Mouse (Mus musculus) left cerebral cortex, postnatal 25 days (tissue): Measurements from ENCODE around the gene Tln2. TPM values are rescaled to one million over a fixed set of nuclear protein-coding genes. Genes with fewer than 3 reads are reported as not detected.

ENCODE experiments used
- DNase-seq, 2 experiments: peaks; one replicate each; pipeline ENCODE4 v3.0.0; 2022; ENCODE audit warnings: low spot score in 2 of 2, mixed read lengths in 1 of 2
- intact Hi-C: fragments of 180-260 bp; cut with DNase I; formaldehyde crosslinking; loops from one replicate; pipeline ENCODE4 v1.15.1; 2025
- total RNA-seq, 2 experiments: library from RNA; stranded (reverse); gene quantifications; 2 replicates each; pipeline ENCODE4 v1.2.3; 2021

Gene Tln2
- total RNA-seq = 100 to 1,000 TPM; 105 to 106 TPM

DNA sequence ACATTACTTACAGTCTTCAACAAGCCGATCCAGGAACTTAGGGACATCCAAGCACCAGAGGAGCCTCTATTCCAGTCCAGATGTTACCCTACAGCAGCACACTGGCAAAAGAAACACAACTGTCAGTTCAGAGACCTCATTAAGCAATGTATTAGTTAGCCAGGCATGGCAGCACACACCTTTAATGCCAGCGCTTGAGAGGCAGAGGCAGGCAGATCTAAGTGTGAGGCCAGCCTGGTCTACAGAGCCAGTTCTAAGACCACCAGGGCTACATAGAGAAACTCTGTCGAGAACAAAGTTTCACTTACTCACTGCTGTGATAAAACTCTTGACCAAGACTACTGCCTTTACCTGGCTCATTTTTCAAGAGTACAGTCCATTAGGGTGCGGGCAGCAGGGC is at the start of gene Tln2:
Gene Tln2 (minus strand): TSS at position 101 of the 400 bp plus-strand sequence.
- intact Hi-C loops = no loop called here
- DNase-seq = no peak

DNA sequence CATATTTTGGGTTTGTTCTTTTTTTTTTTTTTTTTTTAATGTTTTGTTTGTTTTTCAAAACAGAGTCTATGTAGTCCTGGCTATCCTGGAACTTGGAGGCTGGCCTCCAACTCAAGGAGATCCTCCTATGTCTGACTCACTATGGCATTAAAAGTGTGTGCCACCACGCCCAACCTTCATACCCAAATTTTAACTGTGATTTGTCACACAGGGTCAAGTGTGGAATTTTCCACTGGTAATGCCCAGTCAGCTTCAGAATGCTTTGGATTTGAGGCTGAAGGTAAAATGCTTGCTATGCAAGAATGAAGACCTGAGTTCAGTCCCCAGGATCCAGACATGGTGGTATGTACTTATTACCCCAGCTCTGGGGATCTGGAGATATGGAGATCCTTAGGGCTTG is 49.7 kb upstream of the Tln2 start:
- intact Hi-C loops = no loop called here

DNA sequence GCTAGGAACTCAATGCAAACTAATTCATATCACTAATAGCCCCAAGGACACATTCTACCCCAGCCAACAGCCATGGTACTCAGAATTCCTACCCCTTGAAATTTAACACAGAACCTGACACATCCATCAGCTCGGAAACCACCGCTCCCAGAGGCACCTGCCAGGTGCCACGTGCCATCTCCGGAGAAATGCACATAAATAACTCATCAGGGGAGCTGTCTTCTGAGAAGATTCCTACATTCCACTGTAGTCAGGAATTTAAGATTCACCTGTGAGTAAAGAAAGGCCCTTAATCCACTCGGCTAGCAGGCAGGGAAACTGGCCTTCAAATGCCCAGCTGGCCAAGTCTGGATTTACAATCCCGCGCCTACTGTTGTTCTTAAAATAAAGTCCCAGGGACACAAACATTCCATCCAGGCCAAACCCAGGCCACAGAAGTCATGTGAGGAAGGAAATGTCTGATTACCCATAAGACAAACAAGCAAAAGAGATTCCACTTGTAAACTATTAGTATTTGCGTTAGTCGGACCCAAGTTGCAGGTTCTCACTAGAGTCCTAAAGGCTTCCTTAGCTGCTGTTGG is 48.4 kb upstream of the Tln2 start:
- intact Hi-C loops = no loop called here
- DNase-seq = no peak

More for the DNA sequence above, 49.7 kb upstream of the Tln2 start:
- DNase-seq = no peak

DNA sequence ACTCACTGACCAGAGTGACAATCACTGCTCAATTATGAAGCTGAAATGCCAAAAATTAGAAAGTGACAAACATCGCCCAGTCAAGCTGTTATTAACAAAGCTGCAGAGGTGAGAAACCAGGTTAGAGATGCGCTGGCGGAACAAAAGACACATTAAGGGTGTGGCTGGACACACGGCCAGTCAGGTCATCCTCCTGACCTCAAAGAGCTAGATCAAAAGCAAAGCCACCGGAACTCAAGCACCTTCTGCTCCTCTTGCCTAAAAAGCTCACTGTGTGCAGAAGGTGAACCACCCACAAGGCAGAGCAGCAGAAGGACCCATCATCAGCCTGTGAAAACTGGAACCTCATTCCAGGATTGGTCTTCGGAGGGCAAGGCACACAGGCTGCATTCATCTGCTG is 47.8 kb upstream of the Tln2 start:
- intact Hi-C loops = no loop called here
- no peak for DNase-seq

DNA sequence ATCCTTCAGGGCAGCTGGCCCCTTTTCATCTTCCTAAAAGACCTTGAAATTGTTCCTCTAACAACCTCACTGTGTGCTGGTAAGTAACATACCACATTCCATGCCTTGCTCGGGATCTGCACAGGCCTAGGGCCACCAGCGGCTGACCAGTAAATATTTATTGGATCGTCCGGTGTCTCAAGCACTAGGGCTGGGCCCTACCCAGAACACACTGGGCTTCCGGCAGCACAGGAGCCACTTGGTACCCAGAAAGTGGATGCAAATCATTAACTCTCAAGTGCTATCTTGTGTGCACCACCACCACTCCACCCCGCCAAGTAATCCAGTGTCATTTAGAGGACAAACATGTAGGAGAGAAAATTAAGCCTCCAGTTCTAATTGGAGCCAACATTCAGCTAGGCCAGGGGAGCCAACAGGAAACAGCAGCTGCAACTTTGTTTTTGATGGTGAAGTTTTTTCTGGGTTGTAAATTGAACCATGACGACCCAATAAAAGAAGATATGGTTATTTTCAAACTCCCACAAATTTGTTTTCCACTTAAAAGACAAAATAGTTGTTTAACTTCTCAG is 46.4 kb upstream of the Tln2 start:
- intact Hi-C loops = no loop called here
- DNase-seq = no peak

DNA sequence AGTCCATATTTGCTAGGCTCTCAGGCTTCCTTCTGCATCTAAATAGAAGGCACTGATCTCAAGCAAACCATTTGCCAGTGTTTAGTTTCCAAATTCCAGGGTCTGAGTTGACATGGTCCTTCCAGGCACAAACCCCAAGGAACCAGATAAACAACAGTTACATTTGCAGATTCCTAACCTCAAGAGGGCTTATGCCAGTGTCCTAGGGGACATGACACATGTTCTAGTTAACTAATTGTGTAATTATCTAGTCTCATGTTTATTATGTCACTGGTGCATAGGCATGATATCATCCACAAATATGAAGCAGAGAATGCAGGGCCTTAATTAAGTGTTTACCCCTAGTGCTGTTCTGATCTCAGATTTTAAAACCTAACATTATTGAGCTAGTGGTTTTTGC is 45.4 kb upstream of the Tln2 start:
- no peak for DNase-seq
- intact Hi-C loops = no loop called here

DNA sequence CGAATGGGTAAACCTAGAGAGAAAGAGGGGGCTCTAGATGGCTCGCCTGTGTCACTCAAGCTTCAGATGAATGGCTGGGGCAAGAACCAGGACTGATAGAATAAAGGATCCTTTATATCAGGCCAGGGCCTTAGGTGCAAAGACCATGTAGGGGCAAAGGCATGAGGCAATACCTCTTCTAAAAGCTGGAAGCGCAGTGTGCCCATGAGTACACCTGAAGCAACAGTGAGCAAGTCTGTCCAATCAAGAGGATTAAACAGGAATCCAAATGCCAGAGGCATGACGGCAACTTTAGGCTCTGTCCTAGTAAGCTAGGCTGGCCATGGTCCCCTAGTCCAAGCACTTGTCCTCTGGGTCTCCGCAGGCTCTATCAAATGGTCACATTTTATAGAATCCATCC is 42.8 kb upstream of the Tln2 start:
- intact Hi-C loops = no loop called here
- no peak for DNase-seq

DNA sequence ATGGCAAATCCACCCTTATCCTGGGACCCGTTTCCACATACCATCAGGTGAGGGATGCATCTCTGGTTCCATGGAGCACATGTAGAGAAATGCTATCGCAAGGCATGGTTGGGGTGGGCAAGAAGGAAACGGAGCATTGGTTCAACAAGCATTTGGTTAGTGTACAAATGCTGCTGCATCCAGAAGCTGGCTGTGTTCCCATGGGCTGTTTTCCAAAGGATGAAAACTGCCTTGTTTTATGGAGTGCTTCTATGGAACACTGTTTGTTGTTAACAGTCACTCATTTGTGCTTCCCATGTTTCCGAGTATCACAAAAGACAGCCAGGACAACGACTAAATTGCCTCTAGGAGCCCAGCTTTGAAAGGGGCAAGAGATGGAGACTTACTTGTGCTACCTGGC is 35.7 kb upstream of the Tln2 start:
- intact Hi-C loops = no loop called here
- DNase-seq = no peak

DNA sequence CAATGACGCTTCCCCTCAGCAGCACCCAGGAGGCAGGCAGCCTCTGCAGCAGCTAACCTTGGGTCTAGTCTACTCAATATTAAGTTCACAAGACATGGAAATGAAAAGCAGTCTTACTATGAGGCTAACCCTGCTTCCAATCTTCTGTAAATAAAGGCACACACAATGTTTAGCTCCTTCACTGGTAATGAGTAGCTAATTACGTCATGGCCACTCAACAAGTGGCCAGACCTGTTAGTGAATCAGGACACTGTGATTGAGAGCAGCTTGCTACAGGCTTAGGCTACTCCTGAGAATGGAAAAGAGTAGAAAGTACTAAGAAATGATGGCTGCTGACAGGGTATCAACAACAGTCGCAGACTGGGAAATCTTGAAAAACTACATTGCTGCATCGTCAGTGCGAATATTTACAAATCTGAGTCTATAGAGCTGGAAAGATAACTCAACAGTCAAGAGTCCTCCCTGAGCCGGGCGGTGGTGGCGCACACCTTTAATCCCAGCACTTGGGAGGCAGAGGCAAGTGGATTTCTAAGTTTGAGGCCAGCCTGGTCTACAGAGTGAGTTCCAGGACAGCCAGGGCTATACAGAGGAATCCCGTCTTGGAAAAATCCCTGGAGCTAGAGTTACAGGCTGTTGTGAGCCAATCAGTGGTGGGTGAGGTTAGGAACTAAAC is 34.1 kb upstream of the Tln2 start:
- no peak for DNase-seq
- intact Hi-C loops = no loop called here

DNA sequence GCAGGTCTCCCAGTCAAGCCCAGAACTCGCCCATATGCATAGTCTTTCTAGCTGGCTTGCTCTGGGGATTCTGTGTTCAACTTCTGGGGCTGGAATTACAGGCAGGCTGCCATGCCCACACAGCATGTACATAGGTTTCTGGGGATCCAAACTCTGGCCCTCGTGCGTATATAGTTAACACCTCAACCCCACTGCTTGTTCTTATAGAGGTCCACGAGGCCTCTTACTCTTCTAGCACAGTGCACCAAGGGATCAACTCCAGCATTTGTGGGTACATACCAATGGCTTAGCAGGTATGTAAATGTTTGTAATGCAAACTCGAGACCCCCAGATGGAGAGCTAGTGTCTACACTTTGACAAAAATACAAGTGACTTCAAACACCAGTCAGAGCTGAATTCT is 33.2 kb upstream of the Tln2 start:
- intact Hi-C loops = no loop called here
- no peak for DNase-seq

DNA sequence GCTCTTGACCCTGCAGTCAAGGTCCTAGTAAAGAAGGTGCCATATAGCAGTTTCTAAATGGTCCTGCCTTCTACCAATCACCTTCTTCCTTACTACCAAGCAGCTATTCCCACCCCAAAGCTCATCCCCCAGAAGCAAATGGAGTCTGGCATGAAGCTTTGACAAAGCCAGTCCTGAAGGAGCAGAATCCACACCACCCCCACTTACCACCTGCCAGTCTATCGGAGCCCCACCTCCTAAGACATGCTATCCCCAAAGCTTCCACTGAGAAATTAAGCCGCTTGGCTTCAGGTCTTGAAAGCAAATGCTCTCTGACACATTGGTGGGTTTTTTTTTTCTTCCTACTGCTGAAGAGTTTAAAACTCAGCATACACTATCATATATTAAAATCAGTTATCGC is 27.6 kb upstream of the Tln2 start:
- DNase-seq = peak in 1 of 2 experiments; percentile 38
- intact Hi-C loops = no loop called here

DNA sequence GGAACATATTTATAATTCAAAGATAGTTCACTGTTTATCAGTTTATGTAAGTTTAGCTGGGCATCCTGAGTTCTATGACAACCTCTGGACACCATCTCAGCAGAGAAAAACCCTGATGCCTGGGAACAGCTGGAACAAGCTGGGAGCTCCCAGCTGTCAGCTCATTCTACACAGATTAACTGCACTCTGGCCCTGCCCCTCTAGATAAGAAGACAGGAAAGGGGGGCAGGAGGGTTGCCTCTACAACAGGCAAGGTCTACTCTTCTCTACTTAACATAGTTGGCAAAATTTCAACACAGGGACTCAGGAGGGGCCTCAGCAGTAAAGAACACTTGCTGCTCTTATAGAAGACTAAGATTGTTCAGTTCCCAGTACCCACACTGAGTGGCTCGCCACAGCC is 27.0 kb upstream of the Tln2 start:
- intact Hi-C loops = no loop called here
- no peak for DNase-seq

DNA sequence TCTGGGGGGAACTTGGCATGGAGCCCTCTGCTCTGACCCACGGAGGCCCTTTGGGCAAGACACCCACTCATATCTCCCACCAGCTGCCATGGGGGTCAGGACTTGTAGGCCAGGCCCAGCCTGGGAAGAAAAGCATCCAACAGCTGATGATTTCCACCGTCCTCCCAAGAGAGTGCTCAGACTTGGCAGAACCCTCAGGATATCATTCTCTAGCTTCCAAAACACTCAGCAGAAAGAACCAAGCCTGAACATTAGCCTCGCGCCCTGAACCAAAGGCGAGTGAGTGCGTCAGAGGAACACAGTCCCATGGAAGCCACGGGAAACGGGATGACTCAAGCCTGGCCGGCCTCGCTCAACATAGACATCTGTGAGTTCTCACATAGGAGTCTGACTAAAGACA is 25.4 kb upstream of the Tln2 start:
- DNase-seq = peak in 1 of 2 experiments; percentile 16

DNA sequence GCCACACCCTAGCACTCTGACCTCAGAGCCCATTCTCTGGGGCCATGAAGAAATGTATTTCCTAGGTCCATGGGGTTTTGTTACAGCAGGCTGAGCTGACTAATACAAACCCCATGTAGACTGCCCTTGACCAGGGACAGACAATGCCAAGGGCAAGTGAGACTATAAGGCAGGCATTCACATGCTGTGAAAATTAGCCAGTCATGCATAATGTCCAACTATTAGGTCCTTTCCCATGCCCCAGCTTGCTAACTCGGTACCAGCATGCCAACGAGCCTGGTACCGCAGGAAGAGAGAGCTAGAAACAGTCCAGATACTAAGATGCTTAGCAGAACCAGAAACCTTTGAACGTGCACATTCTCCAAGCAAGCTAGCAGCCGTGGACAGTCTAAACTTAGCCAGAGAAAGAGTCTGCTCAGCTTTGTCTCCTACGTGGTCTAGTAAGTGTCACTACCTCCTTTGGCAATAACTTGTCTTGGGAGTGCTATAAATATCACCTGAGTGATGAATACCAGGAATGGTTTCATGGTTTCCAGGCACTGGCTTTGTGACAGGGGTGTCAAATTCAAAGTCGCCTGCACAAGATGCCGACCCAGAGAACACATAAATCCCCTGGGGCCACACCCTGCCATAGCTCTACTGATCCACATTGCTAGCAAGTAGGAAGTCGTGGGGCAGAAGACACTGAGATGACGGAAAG is 22.2 kb upstream of the Tln2 start:
- intact Hi-C loops = no loop called here

More for the DNA sequence above, 25.4 kb upstream of the Tln2 start:
- intact Hi-C loops = no loop called here

DNA sequence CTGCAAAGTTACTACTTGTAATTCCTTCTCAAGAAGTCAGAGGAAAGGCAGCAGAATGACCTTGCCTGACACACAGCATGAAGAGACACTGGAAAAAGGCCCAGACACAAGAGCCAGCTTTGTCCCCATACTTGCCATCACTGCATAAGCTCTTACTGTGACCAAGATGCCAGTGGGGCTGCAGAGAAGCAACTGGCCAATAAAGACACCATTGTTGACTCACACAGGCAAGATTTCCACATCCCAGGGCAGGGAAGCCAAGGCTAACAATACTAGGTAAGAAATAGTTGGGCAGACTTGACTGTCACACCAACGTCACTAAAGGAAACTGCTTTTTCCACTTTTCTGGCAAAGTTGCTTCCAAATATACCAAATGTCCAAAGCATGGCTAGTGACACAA is 20.0 kb upstream of the Tln2 start:
- no peak for DNase-seq
- intact Hi-C loops = no loop called here

More for the DNA sequence above, 22.2 kb upstream of the Tln2 start:
- DNase-seq = peak; percentile 9 to 56

DNA sequence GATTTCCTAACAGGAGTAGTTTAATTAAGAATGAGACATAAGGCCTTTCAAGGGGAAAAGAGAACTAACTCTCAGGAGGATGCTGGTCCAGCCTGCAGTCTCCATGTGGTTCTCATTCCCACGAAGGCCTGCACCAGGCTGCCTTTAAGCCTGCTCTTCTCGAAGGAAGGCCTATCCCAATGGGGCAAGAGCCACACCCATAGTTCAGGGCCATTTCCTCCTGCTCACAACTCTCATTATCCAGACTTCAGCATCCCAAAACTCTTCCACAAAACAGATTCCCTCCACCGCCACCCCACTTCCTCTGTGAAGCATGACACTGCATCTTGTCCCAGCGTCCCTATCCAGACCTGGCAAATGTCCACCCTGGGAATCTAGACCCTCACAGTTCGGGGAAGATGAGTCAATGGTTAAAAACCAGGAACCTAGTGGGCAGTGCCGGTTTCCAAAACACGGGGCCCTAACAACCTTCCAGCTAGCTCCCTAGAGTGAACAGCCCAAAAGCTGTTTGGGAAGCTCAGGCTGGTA is 15.3 kb upstream of the Tln2 start:
- intact Hi-C loops = no loop called here
- no peak for DNase-seq

DNA sequence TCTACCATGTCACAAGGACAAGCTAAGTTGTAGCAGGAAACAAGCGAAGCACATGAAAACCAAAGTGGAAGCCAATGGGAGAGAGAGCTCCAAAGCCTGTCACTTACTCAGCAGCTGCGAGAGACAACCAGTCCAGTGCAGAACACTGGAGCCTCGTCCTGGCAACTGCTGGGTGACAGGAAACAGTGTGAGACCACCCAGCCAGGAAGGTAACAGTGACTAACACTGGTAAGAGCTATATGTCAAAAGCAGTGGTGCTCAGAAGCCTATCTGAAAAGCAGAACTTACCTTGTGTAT is 14.1 kb upstream of the Tln2 start:
- peak in 1 of 2 experiments; percentile 33 for DNase-seq
- intact Hi-C loops = no loop called here

DNA sequence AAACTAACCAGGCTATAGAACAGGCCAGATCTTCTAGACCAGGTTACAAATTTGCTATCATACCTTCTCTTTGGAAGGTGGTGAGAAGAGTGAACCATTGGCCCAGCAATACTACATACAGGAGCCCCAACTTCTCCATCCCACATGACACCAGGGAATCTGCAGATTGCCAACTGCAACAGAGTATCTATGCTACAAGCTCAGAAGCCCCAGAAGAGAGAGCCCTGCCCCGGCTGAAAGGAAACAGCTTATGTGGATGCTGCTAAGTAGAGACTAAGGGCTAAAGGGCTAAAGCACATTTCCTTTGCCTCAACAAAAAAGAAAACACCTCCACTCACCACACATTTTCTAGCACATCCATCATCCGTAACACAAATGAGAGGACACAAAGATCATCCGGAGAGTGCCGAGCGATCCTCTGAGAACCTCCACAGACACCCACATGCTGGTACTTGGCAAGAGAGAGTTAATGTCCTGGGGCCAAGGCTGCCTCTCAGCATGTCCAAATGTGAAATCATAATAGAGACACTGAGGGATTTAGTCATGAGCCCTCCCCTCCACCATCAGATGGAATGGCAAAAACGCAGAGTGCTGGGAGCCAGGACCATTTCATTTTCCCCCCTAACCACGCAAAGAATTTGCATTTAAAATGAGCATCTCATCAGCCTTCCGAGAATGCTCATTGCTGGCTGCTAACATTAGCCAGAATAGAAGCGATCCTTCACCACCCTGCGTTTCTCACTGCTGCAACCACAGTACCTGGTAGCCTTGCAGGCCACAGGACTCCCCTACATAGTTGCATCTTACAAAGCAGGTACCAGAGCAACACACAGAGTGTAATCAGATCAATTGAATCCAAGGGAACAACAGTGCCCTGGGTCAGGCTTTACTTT is 13.5 kb upstream of the Tln2 start:
- intact Hi-C loops = no loop called here
- DNase-seq = peak; percentile 35 to 71

DNA sequence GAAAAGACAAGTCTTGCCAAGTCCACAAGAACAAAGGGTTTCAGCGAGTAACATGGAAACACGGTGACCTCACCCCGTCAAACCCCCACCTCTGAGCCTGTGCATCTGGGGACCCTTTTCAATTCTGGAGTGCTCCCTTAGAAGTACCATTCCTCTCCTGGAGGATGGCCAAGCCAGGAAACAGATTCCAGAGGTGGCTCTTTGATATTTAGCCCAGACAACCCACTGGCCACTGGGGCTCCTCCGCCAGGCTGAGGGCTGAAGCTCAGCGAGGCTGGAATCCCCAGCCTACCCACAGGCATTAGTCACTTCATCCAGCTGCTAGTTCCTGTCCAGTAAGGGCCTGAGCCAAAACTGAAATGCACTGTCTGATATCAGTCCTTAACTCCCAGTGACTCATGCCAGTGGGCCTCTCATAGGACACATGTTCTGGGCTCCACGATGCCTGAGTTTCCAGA is 6.3 kb upstream of the Tln2 start:
- intact Hi-C loops = no loop called here
- no peak for DNase-seq
